Mouse (Mus musculus) liver, embryonic 14.5 days (tissue): ENCODE measurements at regions not wholly inside any gene's neighbourhood (a gene's known extent, or its start where the extent isn't known, plus 50 kb on each side); places are given as distances from the start of the nearest gene placed in this dataset.
"Not testable (repeated sequence)": the region's sequence is repeated elsewhere in the genome, so short reads cannot be mapped to it uniquely, and the experiment has no call there.

Source experiments
- ATAC-seq: fragments of 200-750 bp; cut with Nextera tagmentation; 2 replicates; pipeline ENCODE4 v1.8.0; 2017; ENCODE audit warnings: moderate number of reproducible peaks, mild to moderate bottlenecking, moderate library complexity; ENCODE audit not compliant: insufficient read depth
- DNase-seq, 3 experiments: peaks; one replicate each; pipeline ENCODE4 v3.0.0-alpha.2; 2012 to 2013; ENCODE audit warnings: low read depth in 3 of 3, low spot score in 3 of 3
- H3K27ac ChIP-seq: fragments of 300-500 bp; sonication (generic); 2 replicates; pipeline ENCODE4 v1.5.1; 2014; ENCODE audit warnings: moderate library complexity, mild to moderate bottlenecking, control low read depth, inconsistent platforms
- H3K27me3 ChIP-seq: fragments of 300-500 bp; sonication (generic); 2 replicates; pipeline ENCODE4 v1.6.1; 2014; ENCODE audit warnings: mild to moderate bottlenecking, low read length, moderate library complexity; ENCODE audit not compliant: control insufficient read depth, insufficient read depth
- H3K36me3 ChIP-seq: fragments of 300-500 bp; sonication (generic); replicated peaks from 2 replicates; pipeline ENCODE4 v1.6.1; 2014; ENCODE audit warnings: low read depth; ENCODE audit not compliant: control insufficient read depth, insufficient read depth
- H3K4me1 ChIP-seq, 2 experiments: fragments of 200-500 bp in 1 of 2; fragments of 300-500 bp in 1 of 2; sonication (generic) in 1 of 2; replicated peaks; 2 replicates each; pipeline ENCODE4 v1.6.1; 2012 to 2014; ENCODE audit warnings: antibody characterized with exemption in 1 of 2, inconsistent platforms in 1 of 2, low read length in 1 of 2; ENCODE audit not compliant: control insufficient read depth in 2 of 2, insufficient read depth in 2 of 2
- H3K4me2 ChIP-seq: fragments of 300-500 bp; sonication (generic); 2 replicates; pipeline ENCODE4 v1.6.1; 2014; ENCODE audit warnings: low read depth, mild to moderate bottlenecking, control low read depth, moderate library complexity
- H3K4me3 ChIP-seq, 2 experiments: fragments of 200-500 bp in 1 of 2; fragments of 300-500 bp in 1 of 2; sonication (generic) in 1 of 2; 2 replicates each; pipeline ENCODE4 v1.5.1; 2012 to 2014; ENCODE audit warnings: low read depth in 2 of 2, low read length in 2 of 2, mild to moderate bottlenecking in 2 of 2, control low read depth in 1 of 2, inconsistent platforms in 1 of 2, moderate library complexity in 1 of 2; ENCODE audit not compliant: insufficient read depth in 1 of 2
- H3K9ac ChIP-seq: fragments of 300-500 bp; sonication (generic); replicated peaks from 2 replicates; pipeline ENCODE4 v1.6.1; 2014; ENCODE audit warnings: mild to moderate bottlenecking, control low read depth, moderate library complexity
- H3K9me3 ChIP-seq: fragments of 300-500 bp; sonication (generic); 2 replicates; pipeline ENCODE4 v1.6.1; 2016; ENCODE audit warnings: low read length, mixed read lengths; ENCODE audit not compliant: control insufficient read depth
- CTCF ChIP-seq: IDR thresholded peaks from 2 replicates; pipeline ENCODE4 v1.5.1; 2016; ENCODE audit warnings: antibody characterized with exemption, low read depth, control low read depth
- EP300 ChIP-seq: IDR thresholded peaks from 2 replicates; pipeline ENCODE4 v1.6.1; 2016; ENCODE audit warnings: antibody characterized with exemption, low read depth
- WGBS: fragments of 180-500 bp; shearing (Covaris S2); extraction: QIAGEN DNeasy Blood & Tissue Kit; methylation state at CpG from one replicate; pipeline ENCODE4 v1.1.7; 2014; ENCODE audit not compliant: insufficient replicate concordance; 5-methylcytosine and 5-hydroxymethylcytosine counted together

GRCm38 (mm10) chr15:96098821-96099220 lies 188.5 kb upstream of the Arid2 start:
- ATAC-seq (no peak), DNase-seq (no peak)
- no peak for TF ChIP-seq EP300
- TF ChIP-seq CTCF: no peak
- no peak overlapping the region for H3K4me2 ChIP-seq
- no peaks in the 10 kb centered on the region for H3K9me3 ChIP-seq
- H3K36me3 ChIP-seq: no peaks in the 10 kb centered on the region
- no peaks in the 10 kb centered on the region for H3K4me1 ChIP-seq
- no peak overlapping the region for H3K27ac ChIP-seq
- no peak overlapping the region for H3K4me3 ChIP-seq
- no peak overlapping the region for H3K9ac ChIP-seq
- no peaks in the 10 kb centered on the region for H3K27me3 ChIP-seq
- 56% methylated on average over 5 of the region's 5 CpGs for whole genome bisulfite sequencing

- H3K9ac ChIP-seq, H3K27me3 ChIP-seq, H3K4me1 ChIP-seq, ATAC-seq, H3K27ac ChIP-seq, H3K9me3 ChIP-seq, H3K36me3 ChIP-seq, H3K4me3 ChIP-seq, H3K4me2 ChIP-seq, DNase-seq: not testable (repeated sequence)
- WGBS: 63% methylated on average over 11 of the region's 13 CpGs
Measured at GRCm38 (mm10) chr15:96099844-96100640, 187.3 kb upstream of the Arid2 start.

GRCm38 (mm10) chr15:96103737-96104136 lies 183.6 kb upstream of the Arid2 start:
- no peak overlapping the region for H3K4me3 ChIP-seq
- no peaks in the 10 kb centered on the region for H3K4me1 ChIP-seq
- WGBS: 36% methylated on average over 6 of the region's 6 CpGs
- no peak overlapping the region for H3K27ac ChIP-seq
- TF ChIP-seq EP300 (no peak), CTCF (no peak)
- H3K9ac ChIP-seq: no peak overlapping the region
- no peak for ATAC-seq
- no peaks in the 10 kb centered on the region for H3K27me3 ChIP-seq
- no peak overlapping the region for H3K4me2 ChIP-seq
- H3K9me3 ChIP-seq: no peaks in the 10 kb centered on the region
- no peak for DNase-seq
- no peaks in the 10 kb centered on the region for H3K36me3 ChIP-seq

GRCm38 (mm10) chr15:96107503-96107902 lies 179.8 kb upstream of the Arid2 start:
- 50% methylated on average over 4 of the region's 4 CpGs for WGBS

GRCm38 (mm10) chr15:96113091-96113490 lies 174.2 kb upstream of the Arid2 start:
- no peak overlapping the region for H3K27ac ChIP-seq
- no peak for DNase-seq
- H3K4me3 ChIP-seq: no peak overlapping the region
- no peak overlapping the region for H3K4me2 ChIP-seq
- no peaks in the 10 kb centered on the region for H3K36me3 ChIP-seq
- H3K27me3 ChIP-seq: no peaks in the 10 kb centered on the region; the same call in 1 of the 2 replicates
- TF ChIP-seq CTCF (no peak), EP300 (no peak)
- no peak overlapping the region for H3K9ac ChIP-seq
- H3K9me3 ChIP-seq: no peaks in the 10 kb centered on the region
- no peak for ATAC-seq
- WGBS: 72% methylated on average over 13 of the region's 13 CpGs
- no peaks in the 10 kb centered on the region for H3K4me1 ChIP-seq

More at GRCm38 (mm10) chr15:96107503-96107902, 179.8 kb upstream of the Arid2 start:
- H3K27me3 ChIP-seq: no peaks in the 10 kb centered on the region
- H3K36me3 ChIP-seq: no peaks in the 10 kb centered on the region
- no peak overlapping the region for H3K27ac ChIP-seq
- H3K4me3 ChIP-seq: no peak overlapping the region
- H3K4me2 ChIP-seq: no peak overlapping the region
- no peak overlapping the region for H3K9ac ChIP-seq
- H3K4me1 ChIP-seq: no peaks in the 10 kb centered on the region
- ATAC-seq (no peak), DNase-seq (no peak)
- H3K9me3 ChIP-seq: no peaks in the 10 kb centered on the region
- no peak for TF ChIP-seq CTCF
- no peak for TF ChIP-seq EP300
